In genomic region chr2:34870520-34871474, GRCm38 (mm10) we compare ENCODE assay signal across 8 mouse cellular contexts. TPM values are rescaled to one million over a fixed set of nuclear protein-coding genes. Genes with fewer than 3 reads are reported as not detected.
A peak's percentile ranks its signal among the peaks of the same experiment; 100 is the strongest.
DNase-seq lines count a peak whose midpoint lies in the region; ATAC-seq and TF ChIP-seq lines count a peak whose summit lies in the region.

No protein-coding gene starts in this region.

- TF ChIP-seq POLR2A in cortical plate, adult 2 months (IDR thresholded peaks at IDR 0.05; ENCODE audit: extremely low read depth, insufficient read depth, low read length): peak; percentile 94

- peaks cover 23% of the 10 kb centered on the region for H3K36me3 ChIP-seq in megakaryocyte, embryonic 14.5 days (replicated peaks; ENCODE audit: low read length)

- H3K4me1 ChIP-seq in cortical plate, adult 2 months (ENCODE audit: control insufficient read depth, insufficient read depth, low read length): no peaks in the 10 kb centered on the region; the same call in 1 of the 2 replicates
- H3K4me1 ChIP-seq in megakaryocyte, embryonic 14.5 days: peaks cover 47% of the 10 kb centered on the region

- no peaks in the 10 kb centered on the region for H3K9me3 ChIP-seq in megakaryocyte, embryonic 14.5 days

- peaks cover 9% of the 10 kb centered on the region for H3K27me3 ChIP-seq in megakaryocyte, embryonic 14.5 days (replicated peaks)

- H3K27ac ChIP-seq in cortical plate, adult 2 months (ENCODE audit: insufficient read depth, low read length): peak overlapping the region; percentile 26; the same call in 1 of the 2 replicates

- TF ChIP-seq CTCF in cortical plate, adult 2 months (IDR thresholded peaks at IDR 0.05; ENCODE audit: extremely low read depth, insufficient read depth, low read length): no peak

- H3K4me3 ChIP-seq in cortical plate, adult 2 months (ENCODE audit: insufficient read depth, low read length): peak overlapping the region; percentile 46
- peak overlapping the region; percentile 97 for H3K4me3 ChIP-seq in megakaryocyte, embryonic 14.5 days (replicated peaks)

- DNase-seq in gastrocnemius, adult 8-10 months (ENCODE audit: low spot score in 2 of 2): peak; percentile 88 to 91
- DNase-seq in hindlimb bud, embryonic 11.5 days (ENCODE audit: extremely low spot score, low read depth, low spot score): peak; percentile 97
- peak; percentile 88 to 93 for DNase-seq in left cerebral cortex, adult 8-10 months (ENCODE audit: low spot score in 2 of 2)
- peak; percentile 96 to 97 for DNase-seq in right cerebral cortex, postnatal 10 days (ENCODE audit: low spot score in 2 of 2)
- peak; percentile 84 for DNase-seq in urinary bladder, postnatal 25 days (ENCODE audit: low spot score)

- peak; percentile 98 for ATAC-seq in activated CD4-positive, CD25-positive, alpha-beta regulatory T cell, adult 4 months

RNA-seq across cellular contexts. Expression of gene Cutal, which starts 3.4 kb away (rescaled TPM):
- polyA plus RNA-seq in activated CD4-positive, CD25-positive, alpha-beta regulatory T cell, adult 4 months (2017; shearing (Covaris generic)): not detected
- polyA plus RNA-seq in cortical plate, adult 2 months (2012; rRNA removed): 0.52 and 0.62 TPM in 2 replicates
- under 1 TPM; 0.20 to 0.31 (median 0.22) TPM for total RNA-seq in gastrocnemius, adult 8-10 months (2022)
- under 1 TPM in 2 of 4 experiments, not detected in 2; 0.22 to 0.37 TPM for total RNA-seq in left cerebral cortex, adult 8-10 months (2022)
- polyA plus RNA-seq in megakaryocyte, embryonic 14.5 days (2012; ENCODE audit: insufficient read depth, low replicate concordance): not detected in 2 replicates

RNA-seq across cellular contexts. Expression of gene Psmd5, which starts 4.0 kb away (rescaled TPM):
- polyA plus RNA-seq in activated CD4-positive, CD25-positive, alpha-beta regulatory T cell, adult 4 months (2017; shearing (Covaris generic)): 10 to 100 TPM; 61.0 to 74.1 TPM
- 41.7 and 43.9 TPM in 2 replicates for polyA plus RNA-seq in cortical plate, adult 2 months (2012; rRNA removed)
- total RNA-seq in gastrocnemius, adult 8-10 months (2022): 10 to 100 TPM; 11.0 to 18.6 (median 15.5) TPM
- 10 to 100 TPM; 33.6 to 46.2 (median 38.1) TPM for total RNA-seq in left cerebral cortex, adult 8-10 months (2022)
- polyA plus RNA-seq in megakaryocyte, embryonic 14.5 days (2012; ENCODE audit: insufficient read depth, low replicate concordance): 2.9 and 3.4 TPM in 2 replicates

RNA-seq across cellular contexts. Expression of gene Gm34653, which starts 38.0 kb away (rescaled TPM):
- not detected for polyA plus RNA-seq in activated CD4-positive, CD25-positive, alpha-beta regulatory T cell, adult 4 months (2017; shearing (Covaris generic))
- not detected in 2 replicates for polyA plus RNA-seq in cortical plate, adult 2 months (2012; rRNA removed)
- total RNA-seq in gastrocnemius, adult 8-10 months (2022): under 1 TPM in 3 of 4 experiments, not detected in 1; 0.15 to 0.19 (median 0.18) TPM
- total RNA-seq in left cerebral cortex, adult 8-10 months (2022): not detected
- not detected in 2 replicates for polyA plus RNA-seq in megakaryocyte, embryonic 14.5 days (2012; ENCODE audit: insufficient read depth, low replicate concordance)

RNA-seq across cellular contexts. Expression of gene Phf19, which starts 43.0 kb away (rescaled TPM):
- polyA plus RNA-seq in activated CD4-positive, CD25-positive, alpha-beta regulatory T cell, adult 4 months (2017; shearing (Covaris generic)): 1 to 10 TPM; 1.2 to 1.8 TPM
- polyA plus RNA-seq in cortical plate, adult 2 months (2012; rRNA removed): 0.95 and 0.98 TPM in 2 replicates
- 1 to 10 TPM in 1 of 4 experiments, under 1 TPM in 3; 0.29 to 1.1 (median 0.46) TPM for total RNA-seq in gastrocnemius, adult 8-10 months (2022)
- 1 to 10 TPM in 1 of 4 experiments, under 1 TPM in 3; 0.65 to 1.2 (median 0.79) TPM for total RNA-seq in left cerebral cortex, adult 8-10 months (2022)
- polyA plus RNA-seq in megakaryocyte, embryonic 14.5 days (2012; ENCODE audit: insufficient read depth, low replicate concordance): 1.2 TPM in 1 of 2 replicates, not detected in the other

RNA-seq across cellular contexts. Expression of gene Fbxw2, which starts 44.7 kb away (rescaled TPM):
- polyA plus RNA-seq in activated CD4-positive, CD25-positive, alpha-beta regulatory T cell, adult 4 months (2017; shearing (Covaris generic)): 10 to 100 TPM; 69.1 to 87.0 TPM
- 83.2 and 83.8 TPM in 2 replicates for polyA plus RNA-seq in cortical plate, adult 2 months (2012; rRNA removed)
- 10 to 100 TPM; 53.0 to 58.9 (median 56.3) TPM for total RNA-seq in gastrocnemius, adult 8-10 months (2022)
- 10 to 100 TPM; 84.5 to 99.0 (median 96.9) TPM for total RNA-seq in left cerebral cortex, adult 8-10 months (2022)
- 2.7 and 16.3 TPM in 2 replicates for polyA plus RNA-seq in megakaryocyte, embryonic 14.5 days (2012; ENCODE audit: insufficient read depth, low replicate concordance)

Comparison
In these comparisons a context has a peak if more than half of its experiments do, and no peak if none do; other contexts are left out.
1. Peak in every context shown above with its lines: DNase-seq, ATAC-seq, H3K4me3 ChIP-seq and H3K27ac ChIP-seq.